Mouse (Mus musculus) embryonic facial prominence, embryonic 14.5 days (tissue): ENCODE data around the gene Nin. TPM values are rescaled to one million over a fixed set of nuclear protein-coding genes. Genes with fewer than 3 reads are reported as not detected.

Experiments
- ATAC-seq: fragments of 200-750 bp; cut with Nextera tagmentation; 2 replicates; pipeline ENCODE4 v1.8.0; 2017; ENCODE audit warnings: low read depth, moderate number of reproducible peaks, moderate TSS enrichment
- DNase-seq: peaks from one replicate; pipeline ENCODE4 v3.0.0-alpha.2; 2015; ENCODE audit warnings: low spot score
- H3K27ac ChIP-seq: fragments of 300-500 bp; sonication (generic); replicated peaks from 2 replicates; pipeline ENCODE4 v1.5.1; 2014; ENCODE audit warnings: low read depth, mild to moderate bottlenecking, low read length, moderate library complexity
- H3K27me3 ChIP-seq: fragments of 300-500 bp; sonication (generic); replicated peaks from 2 replicates; pipeline ENCODE4 v1.6.1; 2014; ENCODE audit warnings: low read length; ENCODE audit not compliant: control insufficient read depth, insufficient read depth
- H3K36me3 ChIP-seq: fragments of 300-500 bp; sonication (generic); 2 replicates; pipeline ENCODE4 v1.6.1; 2014; ENCODE audit warnings: low read length, mixed read lengths; ENCODE audit not compliant: control insufficient read depth, insufficient read depth
- H3K4me1 ChIP-seq: fragments of 300-500 bp; sonication (generic); 2 replicates; pipeline ENCODE4 v1.6.1; 2014; ENCODE audit warnings: antibody characterized with exemption, low read length; ENCODE audit not compliant: control insufficient read depth, insufficient read depth
- H3K4me2 ChIP-seq: fragments of 300-500 bp; sonication (generic); 2 replicates; pipeline ENCODE4 v1.6.1; 2014; ENCODE audit warnings: low read depth, mild to moderate bottlenecking, low read length, moderate library complexity, mixed read lengths
- H3K4me3 ChIP-seq: fragments of 300-500 bp; sonication (generic); 2 replicates; pipeline ENCODE4 v1.5.1; 2014; ENCODE audit warnings: low read depth, mild to moderate bottlenecking, low read length
- H3K9ac ChIP-seq: fragments of 300-500 bp; sonication (generic); 2 replicates; pipeline ENCODE4 v1.6.1; 2014; ENCODE audit warnings: low read depth, mild to moderate bottlenecking, low read length, moderate library complexity, mixed read lengths
- H3K9me3 ChIP-seq: fragments of 300-500 bp; sonication (generic); 2 replicates; pipeline ENCODE4 v1.6.1; 2016; ENCODE audit warnings: low read length; ENCODE audit not compliant: control insufficient read depth
- WGBS: fragments of 180-500 bp; shearing (Covaris S2); extraction: QIAGEN DNeasy Blood & Tissue Kit; methylation state at CpG from one replicate; pipeline ENCODE4 v1.1.7; 2014; 5-methylcytosine and 5-hydroxymethylcytosine counted together
- polyA plus RNA-seq: library from polyadenylated mRNA; unstranded; fragments of >200 nt; fragmentation: Nextera tagmentation; extraction: Ambion mirVana; gene quantifications from 2 replicates; pipeline ENCODE4 v1.2.1, GENCODE M21; 2014

Nin gene
- polyA plus RNA-seq, 1 experiment from 2014 or later: 19.2 TPM

GRCm38 (mm10) chr12:70104199-70104598 lies 9.3 kb downstream of the Nin start:
- WGBS: 26% methylated on average over 4 of the region's 4 CpGs
- peak overlapping the region; percentile 53 for H3K27ac ChIP-seq

GRCm38 (mm10) chr12:70103257-70103656 lies 10.3 kb downstream of the Nin start:
- peak; percentile 14; the same call in 1 of the 2 replicates for ATAC-seq
- H3K9me3 ChIP-seq: no peaks in the 10 kb centered on the region
- no peak overlapping the region for H3K27ac ChIP-seq

More at GRCm38 (mm10) chr12:70104199-70104598, 9.3 kb downstream of the Nin start:
- Histone ChIP-seq H3K27me3 (no peaks in the 10 kb centered on the region), H3K9ac (no peak overlapping the region), H3K4me3 (no peak overlapping the region), H3K9me3 (no peaks in the 10 kb centered on the region), H3K4me1 (peaks cover 28% of the 10 kb centered on the region), H3K36me3 (0 out of 2 replicates have a peak, but pooled peaks cover 10% of the 10 kb centered on the region), H3K4me2 (no peak overlapping the region)
- DNase-seq: peak; percentile 86
- ATAC-seq: peak; percentile 85

GRCm38 (mm10) chr12:70102426-70102825 lies 11.1 kb downstream of the Nin start:
- WGBS: 81% methylated on average over 8 of the region's 9 CpGs
- no peak overlapping the region for H3K9ac ChIP-seq
- H3K27me3 ChIP-seq: no peaks in the 10 kb centered on the region
- no peak overlapping the region for H3K4me2 ChIP-seq
- peaks cover 24% of the 10 kb centered on the region for H3K4me1 ChIP-seq
- no peak for ATAC-seq
- H3K4me3 ChIP-seq: no peak overlapping the region
- H3K36me3 ChIP-seq: 0 out of 2 replicates have a peak, but pooled peaks cover 10% of the 10 kb centered on the region
- no peak for DNase-seq
- no peak overlapping the region for H3K27ac ChIP-seq
- H3K9me3 ChIP-seq: no peaks in the 10 kb centered on the region

More at GRCm38 (mm10) chr12:70103257-70103656, 10.3 kb downstream of the Nin start:
- H3K36me3 ChIP-seq: 0 out of 2 replicates have a peak, but pooled peaks cover 10% of the 10 kb centered on the region
- 61% methylated on average over 4 of the region's 4 CpGs for WGBS
- H3K4me3 ChIP-seq: no peak overlapping the region
- peaks cover 28% of the 10 kb centered on the region for H3K4me1 ChIP-seq
- no peak overlapping the region for H3K9ac ChIP-seq
- H3K27me3 ChIP-seq: no peaks in the 10 kb centered on the region
- no peak overlapping the region for H3K4me2 ChIP-seq
- peak; percentile 63 for DNase-seq

GRCm38 (mm10) chr12:70101823-70102222 lies 11.7 kb downstream of the Nin start:
- no peak for DNase-seq

GRCm38 (mm10) chr12:70097901-70098300 lies 15.6 kb downstream of the Nin start:
- no peaks in the 10 kb centered on the region for H3K27me3 ChIP-seq

More at GRCm38 (mm10) chr12:70101823-70102222, 11.7 kb downstream of the Nin start:
- H3K27me3 ChIP-seq: no peaks in the 10 kb centered on the region
- 0 out of 2 replicates have a peak, but pooled peaks cover 10% of the 10 kb centered on the region for H3K36me3 ChIP-seq
- H3K9me3 ChIP-seq: no peaks in the 10 kb centered on the region
- no peak overlapping the region for H3K27ac ChIP-seq
- WGBS: 79% methylated on average over 5 of the region's 5 CpGs
- no peak for ATAC-seq
- no peak overlapping the region for H3K4me3 ChIP-seq
- H3K4me1 ChIP-seq: peaks cover 22% of the 10 kb centered on the region
- H3K9ac ChIP-seq: no peak overlapping the region
- H3K4me2 ChIP-seq: no peak overlapping the region

GRCm38 (mm10) chr12:70097316-70097715 lies 16.2 kb downstream of the Nin start:
- H3K4me1 ChIP-seq: no peaks in the 10 kb centered on the region
- 79% methylated on average over 3 of the region's 3 CpGs for WGBS
- H3K36me3 ChIP-seq: 0 out of 2 replicates have a peak, but pooled peaks cover 10% of the 10 kb centered on the region
- H3K4me2 ChIP-seq: no peak overlapping the region
- no peak overlapping the region for H3K4me3 ChIP-seq
- H3K27me3 ChIP-seq: no peaks in the 10 kb centered on the region
- H3K27ac ChIP-seq: no peak overlapping the region
- no peaks in the 10 kb centered on the region for H3K9me3 ChIP-seq
- DNase-seq: no peak
- H3K9ac ChIP-seq: no peak overlapping the region
- no peak for ATAC-seq

More at GRCm38 (mm10) chr12:70097901-70098300, 15.6 kb downstream of the Nin start:
- ATAC-seq (no peak), DNase-seq (no peak)
- no peak overlapping the region for H3K4me3 ChIP-seq
- 0 out of 2 replicates have a peak, but pooled peaks cover 10% of the 10 kb centered on the region for H3K36me3 ChIP-seq
- H3K9ac ChIP-seq: no peak overlapping the region
- 88% methylated on average over 7 of the region's 7 CpGs for WGBS
- no peak overlapping the region for H3K27ac ChIP-seq
- no peak overlapping the region for H3K4me2 ChIP-seq
- no peaks in the 10 kb centered on the region for H3K4me1 ChIP-seq
- H3K9me3 ChIP-seq: no peaks in the 10 kb centered on the region

- Histone ChIP-seq H3K9ac (no peak overlapping the region), H3K4me1 (no peaks in the 10 kb centered on the region), H3K36me3 (0 out of 2 replicates have a peak, but pooled peaks cover 3% of the 10 kb centered on the region), H3K9me3 (no peaks in the 10 kb centered on the region), H3K4me2 (no peak overlapping the region), H3K4me3 (no peak overlapping the region), H3K27me3 (no peaks in the 10 kb centered on the region), H3K27ac (no peak overlapping the region)
- ATAC-seq (no peak), DNase-seq (no peak)
- WGBS: 65% methylated on average over 6 of the region's 6 CpGs
These were observed 20.1 kb downstream of the Nin start for GRCm38 (mm10) chr12:70093266-70093893.

- WGBS: 85% methylated on average over 4 of the region's 4 CpGs
- H3K36me3 ChIP-seq: peaks cover 9% of the 10 kb centered on the region; the same call in 1 of the 2 replicates
- H3K4me3 ChIP-seq: no peak overlapping the region
- no peaks in the 10 kb centered on the region for H3K4me1 ChIP-seq
- H3K27me3 ChIP-seq: no peaks in the 10 kb centered on the region
- ATAC-seq (no peak), DNase-seq (no peak)
- 0 out of 2 replicates have a peak, but pooled peaks cover 4% of the 10 kb centered on the region for H3K9me3 ChIP-seq
- H3K27ac ChIP-seq: no peak overlapping the region
- no peak overlapping the region for H3K4me2 ChIP-seq
- no peak overlapping the region for H3K9ac ChIP-seq
These were observed 25.2 kb downstream of the Nin start for GRCm38 (mm10) chr12:70088297-70088696.
